Mouse (Mus musculus): Measurements from ENCODE around the gene Rps8. TPM values are rescaled to one million over a fixed set of nuclear protein-coding genes. Genes with fewer than 3 reads are reported as not detected.

Gene Rps8
- polyA plus RNA-seq, 1 experiment: 534 TPM

GRCm38 (mm10) chr4:117138295-117139216 lies 17.5 kb downstream of the Rps8 start:
- TF ChIP-seq POLR2A (IDR thresholded peaks at IDR 0.05; ENCODE audit: low read depth, low read length) (no peak), CTCF (conservative IDR thresholded peaks at IDR 0.05; ENCODE audit: insufficient read depth, insufficient read length, low read depth, low read length) (no peak)
- no peak for DNase-seq
- 61% methylated on average over 16 of the region's 17 CpGs for WGBS
- Histone ChIP-seq H3K27me3 (replicated peaks; ENCODE audit: control insufficient read depth, insufficient read depth, low read length) (no peaks in the 10 kb centered on the region), H3K27ac (ENCODE audit: insufficient read depth, low read depth, low read length) (no peak overlapping the region), H3K4me3 (ENCODE audit: insufficient read depth, low read depth, low read length) (no peak overlapping the region), H3K36me3 (ENCODE audit: control insufficient read depth, insufficient read depth, low read length) (no peaks in the 10 kb centered on the region), H3K4me1 (ENCODE audit: control insufficient read depth, insufficient read depth, low read length) (peaks cover 12% of the 10 kb centered on the region; the same call in 1 of the 2 replicates)

GRCm38 (mm10) chr4:117136034-117136433 lies 20.0 kb downstream of the Rps8 start:
- peak; percentile 97 for DNase-seq
- peaks cover 12% of the 10 kb centered on the region; the same call in 1 of the 2 replicates for H3K4me1 ChIP-seq (ENCODE audit: control insufficient read depth, insufficient read depth, low read length)
- H3K27ac ChIP-seq (ENCODE audit: insufficient read depth, low read depth, low read length): peak overlapping the region; percentile 69
- no peaks in the 10 kb centered on the region for H3K27me3 ChIP-seq (replicated peaks; ENCODE audit: control insufficient read depth, insufficient read depth, low read length)
- no peak for TF ChIP-seq CTCF (conservative IDR thresholded peaks at IDR 0.05; ENCODE audit: insufficient read depth, insufficient read length, low read depth, low read length)
- no peak for TF ChIP-seq POLR2A (IDR thresholded peaks at IDR 0.05; ENCODE audit: low read depth, low read length)
- 29% methylated on average over 8 of the region's 8 CpGs for WGBS
- H3K36me3 ChIP-seq (ENCODE audit: control insufficient read depth, insufficient read depth, low read length): no peaks in the 10 kb centered on the region
- no peak overlapping the region for H3K4me3 ChIP-seq (ENCODE audit: insufficient read depth, low read depth, low read length)

- peak; percentile 45 for DNase-seq
- Histone ChIP-seq H3K27me3 (replicated peaks; ENCODE audit: control insufficient read depth, insufficient read depth, low read length) (no peaks in the 10 kb centered on the region), H3K27ac (ENCODE audit: insufficient read depth, low read depth, low read length) (peak overlapping the region; percentile 25; the same call in 1 of the 2 replicates), H3K4me3 (ENCODE audit: insufficient read depth, low read depth, low read length) (no peak overlapping the region), H3K4me1 (ENCODE audit: control insufficient read depth, insufficient read depth, low read length) (peaks cover 12% of the 10 kb centered on the region; the same call in 1 of the 2 replicates), H3K36me3 (ENCODE audit: control insufficient read depth, insufficient read depth, low read length) (no peaks in the 10 kb centered on the region)
- TF ChIP-seq CTCF (conservative IDR thresholded peaks at IDR 0.05; ENCODE audit: insufficient read depth, insufficient read length, low read depth, low read length) (no peak), POLR2A (IDR thresholded peaks at IDR 0.05; ENCODE audit: low read depth, low read length) (no peak)
- WGBS: 20% methylated on average over 2 of the region's 2 CpGs
These were observed 21.4 kb downstream of the Rps8 start for GRCm38 (mm10) chr4:117134601-117134995.

- H3K36me3 ChIP-seq (ENCODE audit: control insufficient read depth, insufficient read depth, low read length): no peaks in the 10 kb centered on the region
- peak within 1 kb of the TSS; percentile 25; the same call in 1 of the 2 replicates for H3K27ac ChIP-seq (ENCODE audit: insufficient read depth, low read depth, low read length)
- DNase-seq: peak; percentile 99
- H3K4me1 ChIP-seq (ENCODE audit: control insufficient read depth, insufficient read depth, low read length): peaks cover 10% of the 10 kb centered on the region; the same call in 1 of the 2 replicates
- 1% methylated on average over 44 of the region's 48 CpGs for WGBS
- H3K4me3 ChIP-seq (ENCODE audit: insufficient read depth, low read depth, low read length): peak within 1 kb of the TSS; percentile 69
- TF ChIP-seq POLR2A (IDR thresholded peaks at IDR 0.05; ENCODE audit: low read depth, low read length) (peak; percentile 85), CTCF (conservative IDR thresholded peaks at IDR 0.05; ENCODE audit: insufficient read depth, insufficient read length, low read depth, low read length) (no peak)
- H3K27me3 ChIP-seq (replicated peaks; ENCODE audit: control insufficient read depth, insufficient read depth, low read length): no peaks in the 10 kb centered on the region
These were observed 22.0 kb downstream of the Rps8 start, which contains the start of gene Plk3 for GRCm38 (mm10) chr4:117133817-117134600. Gene Plk3 (minus strand): TSS chr4:117133963.

- WGBS: under 1% methylated on average over 42 of the region's 42 CpGs
- Histone ChIP-seq H3K36me3 (ENCODE audit: control insufficient read depth, insufficient read depth, low read length) (no peaks in the 10 kb centered on the region), H3K4me1 (ENCODE audit: control insufficient read depth, insufficient read depth, low read length) (peaks cover 10% of the 10 kb centered on the region; the same call in 1 of the 2 replicates), H3K27ac (ENCODE audit: insufficient read depth, low read depth, low read length) (no peak overlapping the region), H3K4me3 (ENCODE audit: insufficient read depth, low read depth, low read length) (peak overlapping the region; percentile 69), H3K27me3 (replicated peaks; ENCODE audit: control insufficient read depth, insufficient read depth, low read length) (no peaks in the 10 kb centered on the region)
- DNase-seq: no peak
- no peak for TF ChIP-seq CTCF (conservative IDR thresholded peaks at IDR 0.05; ENCODE audit: insufficient read depth, insufficient read length, low read depth, low read length)
- no peak for TF ChIP-seq POLR2A (IDR thresholded peaks at IDR 0.05; ENCODE audit: low read depth, low read length)
These were observed 22.7 kb downstream of the Rps8 start for GRCm38 (mm10) chr4:117133366-117133796.

- WGBS: 73% methylated on average over 11 of the region's 11 CpGs
- Histone ChIP-seq H3K27ac (ENCODE audit: insufficient read depth, low read depth, low read length) (no peak overlapping the region), H3K4me1 (ENCODE audit: control insufficient read depth, insufficient read depth, low read length) (peaks cover 10% of the 10 kb centered on the region; the same call in 1 of the 2 replicates), H3K36me3 (ENCODE audit: control insufficient read depth, insufficient read depth, low read length) (no peaks in the 10 kb centered on the region), H3K4me3 (ENCODE audit: insufficient read depth, low read depth, low read length) (peak overlapping the region; percentile 69), H3K27me3 (replicated peaks; ENCODE audit: control insufficient read depth, insufficient read depth, low read length) (no peaks in the 10 kb centered on the region)
- no peak for TF ChIP-seq POLR2A (IDR thresholded peaks at IDR 0.05; ENCODE audit: low read depth, low read length)
- no peak for TF ChIP-seq CTCF (conservative IDR thresholded peaks at IDR 0.05; ENCODE audit: insufficient read depth, insufficient read length, low read depth, low read length)
- no peak for DNase-seq
These were observed 23.3 kb downstream of the Rps8 start for GRCm38 (mm10) chr4:117132794-117133143.

Measured in kidney, adult 2 months (tissue).